Mouse (Mus musculus) fat pad, adult 2 months (tissue): ENCODE results near the gene Arnt2.

Experiments
- DNase-seq: peaks from one replicate; pipeline ENCODE4 v3.0.0-alpha.2; 2011; ENCODE audit warnings: low read depth, low spot score; ENCODE audit errors: extremely low read depth

Gene Arnt2

DNA sequence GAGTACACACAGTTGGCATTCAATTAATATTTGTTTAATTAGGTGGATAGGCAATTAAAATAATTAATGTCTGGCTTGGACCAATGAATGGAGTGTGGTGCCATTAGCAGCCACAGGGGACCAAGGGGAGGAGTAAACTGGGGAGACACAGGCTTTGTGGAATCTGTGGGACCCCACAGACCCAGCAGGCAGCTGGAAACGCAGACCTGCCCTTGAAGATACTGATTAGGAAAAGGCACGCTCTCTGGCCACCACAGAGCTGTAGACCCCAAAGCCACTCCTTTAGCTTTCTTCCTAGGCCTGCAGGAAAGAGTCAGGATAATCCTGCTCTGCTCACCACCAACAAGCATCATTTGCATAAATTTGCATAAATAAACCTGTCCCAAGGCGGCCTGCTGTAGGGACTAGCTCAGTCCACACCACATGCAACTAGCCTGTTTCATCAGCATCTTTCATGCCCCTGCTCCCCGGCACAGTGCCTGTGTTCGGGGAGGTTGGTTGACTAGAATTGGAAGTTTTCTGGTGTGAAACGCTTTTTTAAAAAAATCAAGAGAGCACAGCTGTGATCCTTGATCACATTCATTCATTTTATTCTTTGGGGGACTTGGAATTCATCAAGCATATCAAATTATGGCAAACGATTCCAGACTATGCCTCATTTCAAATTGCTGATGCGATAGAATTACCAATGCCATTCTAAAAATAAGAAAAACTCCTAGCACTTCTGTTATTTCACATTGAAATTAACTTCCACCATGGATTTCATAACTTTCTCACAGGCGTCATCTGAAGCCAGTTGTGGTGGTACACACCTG, 8.1 kb downstream of the Arnt2 start:
- DNase-seq, result no peak

DNA sequence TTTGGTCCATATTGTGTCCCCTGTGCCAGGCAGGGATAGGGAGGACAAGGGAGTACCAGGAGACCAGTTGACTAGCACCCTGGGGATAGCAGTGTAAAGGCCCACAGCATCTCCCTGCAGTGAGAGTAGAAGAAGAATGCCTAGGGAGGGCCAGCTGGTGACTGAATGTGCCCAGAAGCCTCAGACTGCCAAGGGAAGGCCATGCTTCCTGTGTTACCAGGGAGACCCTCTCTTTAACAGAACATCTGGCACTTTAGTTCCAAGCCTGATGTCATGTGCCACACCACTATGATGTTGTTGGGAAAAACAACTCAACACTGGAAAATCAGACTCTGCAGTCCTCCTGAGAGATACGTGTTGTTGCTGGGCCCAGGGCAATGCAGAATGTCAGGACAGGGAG, 12.7 kb downstream of the Arnt2 start:
- no peak for DNase-seq

DNA sequence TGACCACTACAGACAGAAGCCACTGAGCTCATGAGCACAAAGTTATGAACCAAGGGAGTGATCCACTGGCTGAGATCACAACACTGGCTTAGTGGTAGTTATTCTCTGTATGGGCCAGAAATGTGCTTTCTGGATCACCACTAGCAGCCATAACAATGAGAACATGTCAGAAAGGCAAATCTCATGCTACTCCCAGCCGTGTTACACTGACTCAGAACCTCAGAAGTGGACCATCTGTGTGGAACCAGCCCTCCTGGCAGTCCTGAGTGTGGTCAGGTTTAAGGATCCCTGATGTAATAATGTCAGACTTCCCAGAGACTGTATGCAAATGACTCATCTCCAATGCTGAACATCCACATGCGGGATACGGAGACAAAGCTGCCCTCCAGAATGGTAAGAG, 13.4 kb downstream of the Arnt2 start:
- no peak for DNase-seq

DNA sequence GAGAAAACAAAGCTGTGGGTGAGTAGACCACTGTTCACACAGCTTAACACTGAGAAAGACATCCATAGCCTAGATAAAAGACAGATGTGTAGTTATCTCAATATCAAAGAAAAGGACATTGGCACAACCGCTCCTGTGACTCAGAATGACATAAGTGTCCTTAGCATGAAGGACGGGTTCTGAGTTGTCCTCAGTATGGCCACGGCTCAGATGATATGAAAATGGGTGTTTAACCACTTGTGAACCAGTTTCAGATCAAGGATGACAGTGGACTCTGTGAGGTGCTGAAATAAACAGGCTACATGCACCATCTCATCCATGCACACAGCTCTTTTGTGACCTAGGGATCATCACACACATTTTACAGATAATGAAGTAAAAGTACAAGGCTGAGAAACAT, 22.1 kb downstream of the Arnt2 start:
- no peak for DNase-seq

DNA sequence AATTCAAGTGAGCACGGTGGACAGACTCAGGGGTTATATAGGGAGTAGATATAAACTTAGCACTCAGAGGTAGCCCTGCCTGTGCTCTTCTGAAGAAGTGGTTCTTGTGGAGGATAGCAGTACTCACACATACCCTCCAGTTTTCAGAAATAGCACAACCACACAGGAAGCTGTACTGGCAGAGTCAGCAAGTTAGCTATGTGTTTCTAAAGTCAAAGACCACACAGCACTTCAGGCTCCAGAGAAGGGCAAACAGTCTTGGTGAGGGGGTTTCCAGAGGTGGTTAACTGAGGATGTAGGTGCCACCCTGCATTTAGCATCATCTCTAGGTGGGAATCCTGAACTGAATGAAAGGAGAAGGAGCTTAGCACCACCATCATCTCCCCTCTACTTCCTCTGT, 23.5 kb downstream of the Arnt2 start:
- DNase-seq, result no peak

DNA sequence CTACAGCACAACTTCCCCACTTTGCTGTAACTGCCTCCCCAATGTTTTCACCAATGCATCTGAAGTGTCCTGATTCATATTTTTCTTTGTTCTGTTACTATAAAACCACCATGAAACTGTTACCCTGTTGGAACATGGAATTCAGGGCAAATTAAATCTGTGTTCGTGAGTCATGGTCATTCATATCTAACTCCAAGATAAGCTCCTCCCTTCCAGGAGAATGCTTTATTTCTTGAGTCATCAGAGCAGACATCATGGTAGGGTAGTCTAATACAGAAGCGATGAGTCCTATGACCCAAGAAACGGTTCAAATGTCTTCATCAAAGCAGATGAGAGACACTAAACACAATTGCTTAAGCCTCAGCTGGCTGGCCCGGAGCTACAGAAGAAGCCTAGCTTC, 25.2 kb downstream of the Arnt2 start:
- DNase-seq, result no peak

DNA sequence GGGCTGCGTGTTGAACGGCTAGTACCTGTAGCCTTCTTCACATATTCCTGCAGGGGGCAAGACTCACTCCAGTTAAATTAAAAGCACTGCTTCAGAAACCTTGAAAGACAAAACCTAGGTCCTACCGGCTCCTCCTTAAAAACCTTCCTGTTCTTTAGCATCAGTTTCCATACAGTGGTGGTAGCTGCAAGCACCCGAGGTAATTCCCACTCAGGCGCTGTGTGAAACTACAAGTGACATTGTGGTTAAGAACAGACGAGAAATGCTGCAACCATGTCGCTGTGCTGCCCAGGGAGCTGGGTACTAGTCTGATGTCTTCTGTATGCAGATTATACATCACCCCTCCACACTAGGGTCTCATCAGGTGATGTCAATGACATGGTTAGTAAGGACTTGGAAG, 25.9 kb downstream of the Arnt2 start:
- no peak for DNase-seq

DNA sequence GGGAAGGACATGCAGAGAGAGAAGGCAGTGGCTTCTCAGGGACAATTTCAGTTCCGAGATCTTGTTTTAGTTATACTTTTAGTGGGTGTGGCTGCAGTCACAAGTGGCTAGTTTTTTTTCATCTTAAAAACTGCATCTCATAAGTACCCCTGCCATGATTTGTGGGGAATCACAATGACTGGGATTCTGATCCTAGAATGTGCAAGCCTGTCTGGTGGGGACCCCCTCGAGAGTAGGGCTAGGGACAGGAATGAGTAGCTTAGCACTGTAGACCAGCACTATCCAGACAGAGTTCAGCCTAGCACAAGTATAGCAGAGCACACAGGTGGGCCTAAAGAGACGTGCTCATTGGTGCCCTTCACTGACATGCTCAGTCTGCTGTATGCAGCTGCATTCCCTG, 27.6 kb downstream of the Arnt2 start:
- DNase-seq, result no peak

DNA sequence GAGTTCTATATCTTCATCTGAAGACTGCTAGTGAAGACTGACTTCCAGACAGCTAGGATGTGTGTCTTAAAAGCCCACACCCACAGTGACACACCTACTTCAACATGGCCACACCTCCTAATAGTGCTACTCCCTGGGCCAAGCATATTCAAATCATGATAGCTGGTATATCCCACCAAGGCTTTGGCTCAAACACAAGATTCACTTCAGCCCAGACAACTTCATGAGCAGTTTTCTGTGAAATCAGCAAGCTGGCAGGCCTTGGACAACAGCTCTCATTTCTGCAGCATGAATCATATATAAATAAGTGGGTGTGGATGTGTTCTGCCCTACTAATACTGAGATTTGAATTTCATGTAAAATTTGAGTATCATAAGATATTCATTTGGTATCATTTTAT, 29.2 kb downstream of the Arnt2 start:
- DNase-seq, result no peak

DNA sequence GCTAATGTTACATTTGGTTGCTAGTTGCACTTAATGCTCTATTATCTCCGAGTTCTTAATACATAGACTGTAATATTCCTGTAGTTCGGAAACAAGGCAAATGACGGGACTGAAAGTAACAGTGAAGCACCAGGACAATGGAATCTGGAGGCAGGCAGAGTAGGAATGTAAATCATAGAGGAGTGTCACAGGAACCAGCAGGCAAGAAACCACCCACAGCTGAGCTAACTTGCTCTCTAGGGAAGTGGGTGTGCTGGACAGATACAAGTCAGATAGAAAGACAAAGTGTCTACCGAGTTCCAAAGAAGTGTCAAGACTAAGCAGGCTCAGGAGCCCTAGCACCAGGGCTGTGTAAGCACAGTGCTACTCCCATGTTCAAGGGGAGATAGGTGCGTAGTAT, 32.6 kb downstream of the Arnt2 start:
- no peak for DNase-seq

DNA sequence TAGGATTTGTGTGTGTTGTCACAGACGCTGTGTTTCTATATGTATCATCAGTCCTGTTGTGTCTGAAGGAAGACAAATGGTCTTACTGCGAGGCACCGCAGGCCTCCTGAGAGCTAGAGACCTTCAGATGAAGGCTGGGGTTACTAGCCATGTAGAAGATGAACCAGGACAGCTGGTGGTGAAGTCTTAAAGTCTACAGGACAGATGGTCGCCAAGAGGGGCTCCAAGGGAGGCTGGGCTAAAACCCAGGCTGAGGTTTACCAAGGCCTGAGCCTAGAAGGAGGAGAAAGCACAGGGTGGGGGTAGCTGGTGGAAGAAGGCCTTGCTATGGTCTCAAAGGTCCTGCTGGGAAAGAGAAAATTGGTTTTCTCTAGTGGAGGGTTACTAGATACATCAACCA, 36.3 kb downstream of the Arnt2 start:
- DNase-seq, result no peak

DNA sequence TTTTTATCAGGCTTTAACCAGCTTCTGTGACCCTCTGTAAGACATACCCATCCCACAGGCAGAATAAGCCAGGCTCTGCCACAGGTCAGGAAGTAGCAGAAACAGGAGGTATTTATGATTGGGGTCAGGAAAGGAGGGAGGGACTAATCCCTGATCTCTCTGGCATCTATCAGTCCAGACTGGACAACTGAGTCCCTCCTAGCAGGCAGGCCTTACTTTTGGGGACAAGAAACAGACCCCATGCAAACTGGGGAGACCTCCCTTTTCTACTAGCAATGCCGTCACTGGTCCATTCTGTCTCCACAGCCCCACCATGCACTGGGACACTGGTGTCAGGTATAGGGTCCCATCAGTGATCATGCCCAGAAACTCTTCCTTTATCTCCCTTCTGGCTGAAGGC, 37.1 kb downstream of the Arnt2 start:
- DNase-seq, result no peak

DNA sequence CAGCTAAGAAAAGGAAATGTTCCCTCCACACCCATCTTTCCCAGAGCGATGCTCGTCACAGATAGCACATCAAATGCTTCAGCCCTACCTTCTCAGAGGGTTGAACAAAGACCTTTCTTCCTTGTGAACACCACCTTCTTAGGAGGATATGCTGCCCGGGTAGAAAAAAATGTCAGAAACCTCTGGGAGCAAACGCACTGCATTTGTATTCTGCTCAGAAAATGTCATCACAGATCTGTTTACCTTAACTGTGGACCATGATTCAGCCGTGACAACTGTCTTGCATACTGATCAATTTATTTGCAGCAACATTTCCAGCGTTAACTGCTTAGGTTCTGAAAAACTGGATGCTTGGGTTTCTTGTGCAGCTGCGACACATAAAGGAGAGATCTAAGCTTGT, 37.7 kb downstream of the Arnt2 start:
- no peak for DNase-seq

DNA sequence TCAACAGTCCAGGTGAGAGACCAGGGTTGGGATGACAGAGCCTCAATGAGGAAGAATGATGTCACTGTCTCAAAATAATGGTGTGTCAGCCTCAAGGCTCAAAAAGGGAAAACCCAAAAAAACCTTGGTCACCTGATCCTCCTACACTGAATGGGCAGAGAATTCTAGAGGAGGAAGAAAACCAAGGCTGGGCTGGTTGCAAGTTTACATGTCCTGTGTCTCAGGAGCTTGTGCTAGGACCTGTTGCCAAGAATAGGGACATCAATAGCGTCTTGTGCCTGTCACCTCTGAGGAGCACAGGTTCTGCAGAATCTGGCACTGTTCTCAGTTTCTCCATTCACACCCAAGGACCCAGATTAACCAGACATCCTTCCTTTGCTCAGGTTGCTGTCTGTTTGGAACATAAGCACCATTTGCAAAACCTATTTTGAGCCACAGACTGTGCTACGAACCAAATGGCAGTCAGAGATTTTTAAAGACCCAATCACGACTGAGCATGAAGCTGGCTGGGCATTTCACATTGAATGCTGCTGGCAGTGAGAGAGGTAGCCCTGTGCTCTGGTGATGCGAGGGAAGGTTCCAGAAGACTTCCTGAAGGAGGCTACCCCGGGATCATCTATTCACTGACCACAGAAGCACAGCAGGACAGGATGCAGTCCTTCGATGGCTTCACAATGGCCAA, 38.9 kb downstream of the Arnt2 start:
- DNase-seq, result no peak

DNA sequence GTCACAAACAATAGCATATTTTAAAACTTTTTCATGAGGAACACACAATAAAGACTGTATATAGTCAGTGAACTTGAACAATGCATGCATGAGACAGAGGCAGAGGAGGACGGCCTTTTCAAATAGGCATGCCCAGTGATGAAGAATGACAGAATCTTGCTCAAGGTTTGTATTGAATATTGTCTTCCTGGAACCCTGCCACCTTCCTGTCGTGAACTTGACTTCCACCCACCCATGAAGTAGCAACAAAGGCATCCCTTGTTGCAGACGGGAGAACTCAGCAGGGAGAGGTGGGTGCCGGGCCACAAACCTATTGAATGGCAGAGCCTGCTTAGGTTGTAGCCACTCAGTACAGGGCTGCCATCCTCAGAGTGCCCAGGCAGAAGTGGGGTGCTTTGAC, 43.7 kb downstream of the Arnt2 start:
- no peak for DNase-seq

DNA sequence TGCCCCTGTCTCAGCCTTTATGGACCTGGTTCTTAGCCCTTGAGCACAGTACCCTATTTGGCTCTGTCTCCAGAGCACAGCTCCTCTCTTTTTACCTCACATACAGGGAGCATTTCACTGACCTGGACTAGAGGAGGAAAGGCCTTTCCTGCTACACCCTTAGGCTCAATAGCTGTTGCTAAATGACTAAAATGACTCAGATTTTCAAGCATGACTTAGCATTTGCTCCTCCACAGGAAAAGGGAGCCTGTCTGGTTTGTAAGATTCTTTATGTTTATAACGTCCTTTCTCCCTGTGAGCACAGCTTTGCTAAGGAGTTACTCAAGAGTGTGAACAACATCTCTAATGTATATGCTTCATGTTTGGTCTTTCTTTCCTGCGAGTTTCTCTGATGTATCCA, 47.3 kb downstream of the Arnt2 start:
- no peak for DNase-seq

DNA sequence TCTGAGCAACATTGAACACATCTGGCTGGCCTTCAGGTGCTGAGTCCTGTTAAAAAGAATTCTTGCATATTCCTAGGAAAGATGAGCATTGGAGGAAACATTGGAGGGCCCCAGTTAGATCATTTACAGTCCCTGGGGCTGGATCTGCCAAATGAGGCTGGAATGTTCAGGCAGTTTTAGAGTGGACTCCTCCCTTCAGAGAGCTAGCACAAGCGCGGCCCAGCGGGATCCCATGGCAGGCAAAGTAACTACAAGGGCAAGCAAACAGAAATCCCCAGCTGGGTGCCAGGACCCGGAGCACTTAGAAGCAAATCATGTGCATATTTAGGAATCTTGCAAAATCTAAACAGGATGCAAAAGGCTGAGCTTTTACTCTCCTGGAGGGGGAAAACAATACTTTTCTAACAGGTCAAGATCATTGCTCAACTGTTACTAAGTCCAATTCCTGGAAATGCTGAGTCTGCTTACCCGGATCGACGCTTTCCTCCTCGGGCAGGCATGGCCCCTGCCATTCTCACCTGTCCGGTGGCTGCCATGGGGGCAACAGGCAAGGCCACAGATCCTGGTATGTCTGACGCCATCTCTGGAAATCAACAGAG, 48.8 kb downstream of the Arnt2 start:
- DNase-seq, result no peak

DNA sequence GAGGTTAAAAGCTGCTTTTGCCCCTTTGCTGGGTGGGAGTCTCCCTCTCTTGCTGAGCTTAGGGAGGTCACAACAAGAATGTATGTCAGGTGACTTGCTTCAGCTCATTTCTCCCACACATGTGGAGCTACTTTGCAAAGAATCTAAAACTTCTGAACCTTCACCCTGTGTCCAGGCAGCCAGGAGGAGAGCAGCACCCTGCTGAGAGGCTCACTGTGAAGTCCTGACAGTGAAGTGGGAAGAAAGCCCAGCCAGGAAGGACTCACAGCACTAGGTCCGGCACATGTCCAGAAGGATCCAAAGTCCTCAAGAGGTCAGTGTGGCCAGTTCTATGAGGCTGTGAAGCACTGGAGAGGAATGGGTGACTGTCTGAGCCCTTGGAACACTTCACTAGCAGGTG, 51.5 kb downstream of the Arnt2 start:
- DNase-seq, result no peak

DNA sequence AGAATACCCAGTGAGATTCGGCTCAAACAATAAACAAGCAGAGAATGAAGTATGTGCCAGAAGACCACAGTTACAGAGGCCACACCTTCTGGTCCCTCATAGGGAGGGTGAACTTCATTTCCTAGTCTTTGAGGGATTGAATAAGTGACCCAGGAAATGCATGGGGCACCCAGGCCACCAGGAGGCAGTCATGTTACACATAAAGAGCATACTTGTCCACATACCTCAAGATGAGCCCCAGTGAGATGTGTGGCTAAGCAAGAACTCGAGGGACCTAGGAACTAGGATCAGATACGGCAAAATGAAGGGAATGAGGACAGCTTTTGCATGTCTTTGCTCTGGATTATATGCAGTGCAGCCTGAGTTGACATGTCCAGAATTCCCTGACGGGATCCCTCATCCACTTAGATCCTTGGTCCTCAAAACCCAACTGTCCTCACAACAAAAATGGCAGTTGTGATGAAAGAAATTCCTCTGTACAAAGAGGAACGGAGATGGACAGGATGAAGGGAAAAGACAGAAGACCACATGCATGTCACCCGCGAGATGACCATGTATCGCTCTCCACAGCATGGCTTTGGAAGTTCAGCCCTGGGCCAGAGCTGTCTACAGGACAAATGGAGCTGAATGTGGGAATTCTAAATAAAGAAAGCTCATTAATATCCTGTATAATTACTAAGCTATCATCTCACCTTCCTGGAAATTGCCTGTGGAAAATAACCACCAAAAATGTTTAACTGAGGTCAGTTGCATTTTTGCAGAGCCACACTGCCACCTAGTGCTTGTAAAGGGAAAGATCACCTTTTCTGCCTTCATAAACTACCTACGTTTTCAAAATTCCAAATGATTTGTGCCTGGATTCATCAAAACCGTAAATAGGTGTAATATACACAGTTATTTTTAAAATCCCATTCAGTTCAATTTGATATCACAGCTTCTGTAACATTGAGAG, 54.1 kb downstream of the Arnt2 start:
- no peak for DNase-seq

DNA sequence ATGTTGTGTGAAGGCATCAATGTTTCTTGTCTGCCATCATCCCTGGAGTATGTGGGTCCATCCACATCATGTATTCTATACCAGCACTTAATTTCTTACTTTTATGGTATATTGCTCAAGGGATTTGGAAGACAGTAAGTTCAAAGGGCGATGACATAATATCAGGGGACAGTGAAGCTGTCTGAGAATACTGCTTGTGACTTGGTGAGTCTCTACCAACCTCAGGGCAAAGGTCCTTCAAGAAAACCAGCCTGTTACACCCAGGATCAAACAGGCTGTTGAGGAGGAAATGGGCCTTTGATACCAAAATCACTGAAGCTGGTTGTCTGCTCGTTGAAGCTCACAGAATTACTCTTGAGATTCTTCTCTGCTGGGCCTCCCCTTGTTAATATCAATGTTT, 55.1 kb downstream of the Arnt2 start:
- no peak for DNase-seq

DNA sequence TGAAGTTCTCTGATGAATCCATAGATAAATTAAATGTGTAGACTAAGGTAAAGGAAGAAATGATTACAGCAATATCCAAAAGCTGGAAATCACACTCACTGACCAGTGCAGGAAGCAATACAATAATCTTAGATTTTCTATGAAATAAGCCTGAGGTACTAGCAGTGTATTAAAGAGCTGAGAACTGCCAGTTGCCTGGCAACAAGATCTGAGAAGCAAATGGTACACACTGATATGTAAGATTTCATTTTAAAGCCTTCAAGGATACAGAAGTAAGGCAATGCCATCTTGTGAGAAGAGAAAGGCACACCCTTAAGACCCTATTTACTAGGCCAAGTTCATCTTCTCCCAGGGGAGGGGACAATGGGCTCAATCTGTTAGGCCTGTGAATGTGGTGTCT, 59.4 kb downstream of the Arnt2 start:
- no peak for DNase-seq
